Mouse (Mus musculus): ENCODE data around the gene Fbln1.

DNA sequence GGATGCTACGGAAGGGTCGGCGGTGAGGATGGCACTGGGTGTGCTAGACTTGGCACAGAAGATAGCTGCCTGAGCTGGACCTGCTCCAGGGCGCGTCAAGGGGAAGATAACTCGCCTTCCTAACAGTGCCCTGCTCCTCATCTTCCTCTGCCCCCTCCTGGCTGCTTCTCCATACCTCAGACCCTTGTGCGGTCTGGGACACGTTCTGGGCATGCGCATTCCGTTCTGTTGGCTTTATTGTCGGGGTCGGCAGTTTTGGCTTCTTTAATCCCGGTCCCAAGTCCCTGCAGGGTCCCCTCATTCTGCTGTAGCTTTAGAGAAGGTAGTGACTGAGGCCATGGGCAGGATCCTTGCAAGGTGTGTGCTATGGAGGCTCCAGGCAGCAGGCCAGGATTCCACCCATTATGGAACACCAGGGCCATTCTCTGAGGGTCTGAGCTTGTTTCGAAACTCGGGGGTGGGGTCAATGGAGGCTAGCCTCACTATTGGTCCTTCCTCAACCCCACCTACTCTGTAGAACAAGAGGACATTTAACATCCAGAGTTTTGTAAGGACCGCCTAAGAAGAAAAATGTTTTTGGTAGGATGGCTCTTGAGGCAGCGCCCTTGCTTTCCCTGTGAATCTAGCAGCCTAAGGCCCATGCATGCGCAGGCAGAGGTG, 5.5 kb downstream of the Fbln1 start:
- TF ChIP-seq CTCF (conservative IDR thresholded peaks at IDR 0.05; ENCODE audit: low read length): no peak
- TF ChIP-seq NANOG (IDR thresholded peaks at IDR 0.05; ENCODE audit: borderline replicate concordance, low read length): no peak

Measured in E14TG2a.4 (cell line).